ENCODE assay signal across 9 mouse cellular contexts in genomic region chr2:22621828-22622731, GRCm38 (mm10). TPM values are rescaled to one million over a fixed set of nuclear protein-coding genes. Genes with fewer than 3 reads are reported as not detected.
DNase-seq lines count a peak whose midpoint lies in the region; ATAC-seq and TF ChIP-seq lines count a peak whose summit lies in the region.
"Had no signal": no experiment of that assay in that cellular context is flagged by ENCODE, and none has a peak within 500 bp of the region (broad histone marks: within the 10 kb centered on the region; RNA-seq: fewer than 3 reads in every experiment).

Gene Gad2, plus strand, starts transcription at chr2:22622205.

- DNase-seq in ovary, postnatal 36 days (ENCODE audit: low spot score) = peak; percentile 32
- DNase-seq in ovary, adult 18-20 months (ENCODE audit: low spot score) = no peak
- DNase-seq in cerebellum, adult 2 months = peak; percentile 37 to 44
- peak; percentile 37 to 48 for DNase-seq in frontal cortex, postnatal 10 days (ENCODE audit: low spot score in 2 of 2)
- no peak for DNase-seq in liver, embryonic 14.5 days (ENCODE audit: low read depth in 3 of 3, low spot score in 3 of 3)
- peak; percentile 3 for DNase-seq in splenic B cell, adult 2 months (ENCODE audit: low read depth, low spot score)
- no peak for DNase-seq in urinary bladder, postnatal 36 days (ENCODE audit: low spot score in 2 of 2)

- ATAC-seq in kidney, embryonic 16.5 days (ENCODE audit: low FRiP score, low TSS enrichment) = peak; percentile 94
- ATAC-seq in liver, embryonic 14.5 days (ENCODE audit: insufficient read depth) = no peak

- 1% methylated on average over 55 of the region's 55 CpGs for WGBS in cerebellum, adult 2 months
- under 1% methylated on average over 54 of the region's 55 CpGs for WGBS in kidney, embryonic 16.5 days
- WGBS in liver, embryonic 14.5 days (ENCODE audit: insufficient replicate concordance) = 1% methylated on average over 55 of the region's 55 CpGs

- no peaks in the 10 kb centered on the region for H3K36me3 ChIP-seq in kidney, embryonic 16.5 days (ENCODE audit: insufficient read depth, low read length)
- H3K36me3 ChIP-seq in liver, embryonic 14.5 days (replicated peaks; ENCODE audit: control insufficient read depth, insufficient read depth, low read depth) = no peaks in the 10 kb centered on the region
- H3K36me3 ChIP-seq in splenic B cell, adult 2 months (ENCODE audit: control insufficient read depth, insufficient read depth, low read length, poor library complexity, severe bottlenecking) = no peaks in the 10 kb centered on the region

- TF ChIP-seq EP300 in liver, embryonic 14.5 days (IDR thresholded peaks at IDR 0.05; ENCODE audit: low read depth) = no peak

- H3K9ac ChIP-seq in kidney, embryonic 16.5 days (replicated peaks; ENCODE audit: low read length) = no peak within 1 kb of the TSS
- no peak within 1 kb of the TSS for H3K9ac ChIP-seq in liver, embryonic 14.5 days (replicated peaks)

- TF ChIP-seq CTCF in cerebellum, adult 2 months (IDR thresholded peaks at IDR 0.05; ENCODE audit: borderline replicate concordance, insufficient read depth, low read depth, low read length) = no peak
- TF ChIP-seq CTCF in liver, embryonic 14.5 days (IDR thresholded peaks at IDR 0.05; ENCODE audit: low read depth) = no peak

- TF ChIP-seq POLR2A in cerebellum, adult 2 months (IDR thresholded peaks at IDR 0.05; ENCODE audit: borderline replicate concordance, insufficient read depth, low read length) = no peak

- H3K4me1 ChIP-seq in cerebellum, adult 2 months (ENCODE audit: control insufficient read depth, insufficient read depth, low read length) = peaks cover 3% of the 10 kb centered on the region
- peaks cover 17% of the 10 kb centered on the region for H3K4me1 ChIP-seq in kidney, embryonic 16.5 days (ENCODE audit: insufficient read depth, low read length)
- H3K4me1 ChIP-seq in liver, embryonic 14.5 days (replicated peaks; ENCODE audit: control insufficient read depth in 2 of 2, insufficient read depth in 2 of 2, low read length in 1 of 2) = no peaks in the 10 kb centered on the region

- no peak within 1 kb of the TSS; the same call in 1 of the 2 replicates for H3K27ac ChIP-seq in cerebellum, adult 2 months (ENCODE audit: insufficient read depth, low read length)
- H3K27ac ChIP-seq in kidney, embryonic 16.5 days (ENCODE audit: low read length) = no peak within 1 kb of the TSS
- no peak within 1 kb of the TSS for H3K27ac ChIP-seq in liver, embryonic 14.5 days

- H3K27me3 ChIP-seq in cerebellum, adult 2 months (ENCODE audit: control insufficient read depth, insufficient read depth, low read length) = peaks cover 4% of the 10 kb centered on the region; the same call in 1 of the 2 replicates
- peaks cover 94% of the 10 kb centered on the region for H3K27me3 ChIP-seq in kidney, embryonic 16.5 days (ENCODE audit: insufficient read depth, low read length)
- peaks cover 87% of the 10 kb centered on the region for H3K27me3 ChIP-seq in liver, embryonic 14.5 days (ENCODE audit: control insufficient read depth, insufficient read depth, low read length)
- no peaks in the 10 kb centered on the region; the same call in none of the 2 replicates for H3K27me3 ChIP-seq in splenic B cell, adult 2 months (ENCODE audit: control insufficient read depth, insufficient read depth, low read length, poor library complexity, severe bottlenecking)

- no peaks in the 10 kb centered on the region for H3K9me3 ChIP-seq in kidney, embryonic 16.5 days (ENCODE audit: low read length)
- H3K9me3 ChIP-seq in liver, embryonic 14.5 days (ENCODE audit: control insufficient read depth, low read length) = no peaks in the 10 kb centered on the region

- peak within 1 kb of the TSS; percentile 52 for H3K4me3 ChIP-seq in cerebellum, adult 2 months (replicated peaks; ENCODE audit: insufficient read depth, low read depth, low read length)
- peak within 1 kb of the TSS; percentile 41 for H3K4me3 ChIP-seq in kidney, embryonic 16.5 days (ENCODE audit: low read length)
- H3K4me3 ChIP-seq in liver, embryonic 14.5 days (ENCODE audit: insufficient read depth in 1 of 2, low read depth in 2 of 2, low read length in 2 of 2) = no peak within 1 kb of the TSS
- H3K4me3 ChIP-seq: erythroblast, embryonic 14.5 days had no signal

- H3K4me2 ChIP-seq in kidney, embryonic 16.5 days (replicated peaks; ENCODE audit: low read depth, low read length) = peak within 1 kb of the TSS; percentile 62
- H3K4me2 ChIP-seq in liver, embryonic 14.5 days (ENCODE audit: low read depth) = peak within 1 kb of the TSS; percentile 6

RNA-seq across cellular contexts. Expression of gene Gad2, which starts in this region (rescaled TPM):
- polyA plus RNA-seq in cerebellum, adult 2 months (2012; rRNA removed) = 47.8 and 48.7 TPM in 2 replicates
- not detected in 2 replicates for polyA plus RNA-seq in kidney, embryonic 16.5 days (2015; fragmentation: Nextera tagmentation; extraction: Ambion mirVana)
- polyA plus RNA-seq in liver, embryonic 14.5 days (2012; rRNA removed) = 0.03 TPM in 1 of 2 replicates, not detected in the other
- not detected in 2 replicates for polyA plus RNA-seq in liver, embryonic 14.5 days (2014; fragmentation: Nextera tagmentation; extraction: Ambion mirVana)
- polyA plus RNA-seq: erythroblast, embryonic 14.5 days had no signal

Comparison
In these comparisons a context has a peak if more than half of its experiments do, and no peak if none do; other contexts are left out.
1. RNA of gene Gad2 (polyA plus RNA-seq): 47.8 to 48.7 TPM in cerebellum, adult 2 months; 0.03 TPM in liver, embryonic 14.5 days and not detected in kidney, embryonic 16.5 days; every median in the first group is over 10 times any median in the second.
2. DNase-seq: peak in ovary, postnatal 36 days (single experiment), cerebellum, adult 2 months (2 of 2), frontal cortex, postnatal 10 days (2 of 2) and splenic B cell, adult 2 months (single experiment); none in ovary, adult 18-20 months (single experiment), liver, embryonic 14.5 days (0 of 3) and urinary bladder, postnatal 36 days (0 of 2).
3. Peak in ATAC-seq, H3K4me3 ChIP-seq and H3K4me2 ChIP-seq in kidney, embryonic 16.5 days; RNA of the gene not detected or under 1 TPM.